Mouse (Mus musculus) neural tube, embryonic 10.5 days (tissue): ENCODE data around the gene Rbms3.

Experiments
- DNase-seq: peaks from one replicate; pipeline ENCODE4 v3.0.0-alpha.2; 2017; ENCODE audit warnings: low spot score; ENCODE audit errors: extremely low spot score

Gene Rbms3

DNA sequence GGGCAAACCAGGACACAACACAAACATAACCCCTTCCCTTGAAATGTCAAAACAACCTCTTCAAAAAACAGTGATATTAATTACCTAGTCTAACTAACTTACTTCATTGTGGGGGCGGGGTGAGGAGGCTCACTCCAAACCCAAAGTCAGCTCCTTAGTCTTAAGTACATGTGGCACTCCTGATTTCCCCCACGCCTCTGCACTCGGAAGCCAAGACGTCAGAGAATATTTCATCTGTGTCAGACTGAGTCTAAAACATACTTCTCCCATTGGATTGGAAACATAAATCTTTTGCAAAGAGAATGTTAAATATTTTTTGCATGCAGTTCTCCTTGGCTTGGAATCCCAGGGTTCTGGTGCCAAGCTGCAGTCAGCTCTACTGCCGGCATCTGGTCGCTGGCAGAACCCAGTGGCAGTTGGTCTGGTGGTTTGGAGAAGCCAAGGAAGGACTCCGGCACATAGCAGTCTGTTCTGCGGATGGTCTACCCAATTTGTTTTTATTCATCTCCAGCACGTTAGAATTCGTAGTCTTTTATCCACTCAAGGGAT lies 512.5 kb downstream of the Rbms3 start:
- DNase-seq = no peak

GRCm38 (mm10) chr9:117115609-117116008 lies 514.1 kb downstream of the Rbms3 start:
- no peak for DNase-seq

DNA sequence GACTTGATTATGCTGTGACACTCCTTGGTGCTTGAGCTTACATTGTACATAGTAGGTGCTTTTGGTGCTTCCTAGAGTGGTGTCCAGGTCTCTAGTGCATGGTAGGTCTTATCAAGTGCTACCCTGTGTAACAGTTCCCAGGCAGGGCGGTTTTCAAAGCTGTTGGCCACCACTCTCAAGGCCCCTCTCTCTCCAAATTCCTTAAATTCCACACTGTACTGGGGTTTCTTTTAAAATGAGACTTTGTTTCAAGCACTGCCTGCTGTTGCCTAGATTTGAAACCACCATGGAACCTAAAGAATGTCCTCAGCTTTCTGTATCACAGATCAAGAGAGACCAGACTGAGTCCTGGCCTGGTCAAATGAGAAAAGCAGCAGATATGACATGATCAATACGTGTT lies 516.1 kb downstream of the Rbms3 start:
- no peak for DNase-seq

DNA sequence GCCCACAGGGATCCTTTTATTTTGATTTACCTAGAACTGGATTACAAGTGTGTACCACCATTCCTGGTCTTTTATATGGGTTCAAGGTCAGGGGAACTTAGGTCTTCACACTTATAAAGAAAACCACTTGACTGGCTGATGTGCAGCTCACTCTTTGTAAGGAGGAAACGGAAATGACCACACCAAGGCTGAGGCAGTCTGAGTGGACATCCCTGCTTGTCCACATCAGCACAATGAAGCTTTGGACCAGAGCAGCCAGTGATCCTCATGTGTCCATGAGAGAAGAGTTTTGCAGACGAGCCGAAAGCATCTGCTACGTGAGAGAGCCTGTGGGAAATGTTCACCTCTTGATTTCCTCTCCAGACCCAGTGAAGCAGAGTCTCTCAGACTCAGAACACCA lies 521.8 kb downstream of the Rbms3 start:
- no peak for DNase-seq

GRCm38 (mm10) chr9:117102198-117102930 lies 527.3 kb downstream of the Rbms3 start:
- no peak for DNase-seq

GRCm38 (mm10) chr9:117100181-117100580 lies 529.5 kb downstream of the Rbms3 start:
- DNase-seq = no peak

- no peak for DNase-seq
Observed at GRCm38 (mm10) chr9:117093551-117093950, 536.2 kb downstream of the Rbms3 start.

GRCm38 (mm10) chr9:117092177-117092555 lies 537.5 kb downstream of the Rbms3 start:
- no peak for DNase-seq

GRCm38 (mm10) chr9:117091253-117092176 lies 538.2 kb downstream of the Rbms3 start:
- DNase-seq = no peak

DNA sequence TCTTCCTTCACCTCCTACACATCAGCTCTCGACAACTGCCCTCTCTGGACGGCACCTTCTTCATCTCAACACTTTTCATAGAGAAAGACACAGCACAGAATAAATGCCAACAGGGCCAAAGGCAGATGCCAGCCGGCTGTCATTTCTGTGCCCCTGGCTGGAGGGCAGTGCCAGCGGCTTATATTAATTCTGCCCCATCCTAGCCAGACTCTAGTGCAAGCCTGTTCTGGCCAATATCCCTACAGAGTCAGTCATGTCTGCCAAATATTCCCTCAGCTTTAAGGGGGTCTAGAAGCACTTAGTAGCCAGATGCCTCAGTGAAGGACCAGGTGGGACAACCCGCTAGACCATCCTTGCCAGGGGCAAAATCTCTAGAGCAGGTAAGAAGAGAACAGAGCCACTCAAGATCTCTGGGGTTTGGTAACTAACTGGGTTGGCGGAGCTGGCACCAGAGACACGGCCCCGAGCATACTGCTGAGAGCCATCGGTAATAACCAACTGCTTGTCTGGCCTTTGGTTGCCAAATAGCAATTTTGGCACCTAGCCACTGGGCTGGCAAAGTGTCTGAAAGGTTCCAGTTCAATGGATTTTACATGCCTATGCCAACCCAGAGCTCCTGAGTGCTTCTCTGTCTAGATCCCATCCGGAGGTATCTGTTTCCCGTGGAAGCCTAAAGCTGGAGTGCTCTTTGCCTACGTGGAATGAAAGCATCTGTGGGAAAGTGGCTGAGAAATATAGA lies 540.1 kb downstream of the Rbms3 start:
- no peak for DNase-seq

DNA sequence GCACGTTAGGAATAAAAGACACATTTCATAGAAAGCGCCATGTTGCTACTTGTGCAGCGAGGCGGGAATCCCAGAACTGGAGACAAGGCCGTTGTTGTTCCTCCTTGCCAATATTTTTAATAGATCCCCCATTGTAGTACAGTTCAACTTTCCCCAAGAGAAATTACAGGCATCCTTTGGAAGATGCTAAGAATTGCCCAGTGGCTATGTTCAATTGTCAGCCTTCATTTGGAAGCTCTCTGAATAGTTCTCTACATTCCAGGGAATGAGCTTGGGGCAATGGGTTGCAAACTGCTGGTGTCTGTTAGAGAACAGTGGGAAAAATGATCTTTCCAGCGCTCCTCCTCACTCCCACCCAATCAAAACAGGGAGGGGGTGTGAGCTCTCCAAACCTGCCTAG lies 541.4 kb downstream of the Rbms3 start:
- no peak for DNase-seq

DNA sequence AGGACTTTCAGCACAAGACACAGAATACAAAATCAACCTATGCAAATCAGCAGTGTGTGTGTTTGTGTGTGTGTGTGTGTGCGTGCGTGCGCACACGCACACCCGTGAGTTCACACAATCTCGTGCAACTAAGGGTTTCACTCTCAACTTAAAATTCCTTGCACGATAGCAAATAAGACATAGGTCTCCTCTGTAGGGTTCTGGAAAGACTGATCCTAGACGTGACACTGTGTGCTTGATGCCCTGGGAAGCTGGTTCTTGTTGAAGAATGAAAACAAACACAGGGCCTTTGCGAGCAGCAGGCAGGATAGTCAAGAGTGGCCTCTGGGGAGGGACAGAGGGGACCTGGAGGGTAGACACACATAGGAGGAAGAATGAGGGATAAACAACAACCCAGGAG lies 544.0 kb downstream of the Rbms3 start:
- DNase-seq = no peak

DNA sequence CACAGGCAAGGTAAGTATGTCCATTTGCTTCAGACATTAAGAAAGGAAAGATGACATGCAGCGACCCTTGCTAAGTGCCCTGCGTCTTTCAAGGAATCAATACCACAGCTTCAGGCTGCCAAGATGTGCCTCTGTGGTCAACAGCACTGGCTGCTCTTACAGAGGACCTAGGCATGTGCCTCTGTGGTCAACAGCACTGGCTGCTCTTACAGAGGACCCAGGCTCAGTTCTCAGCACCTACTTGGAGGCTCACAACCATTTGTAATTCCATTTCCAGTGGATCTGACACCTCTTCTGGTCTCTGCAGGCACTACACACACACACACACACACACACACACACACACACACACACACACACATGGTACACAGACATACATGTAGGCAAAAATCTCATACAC lies 545.2 kb downstream of the Rbms3 start:
- DNase-seq = no peak

GRCm38 (mm10) chr9:117079471-117079870 lies 550.2 kb downstream of the Rbms3 start:
- no peak for DNase-seq

DNA sequence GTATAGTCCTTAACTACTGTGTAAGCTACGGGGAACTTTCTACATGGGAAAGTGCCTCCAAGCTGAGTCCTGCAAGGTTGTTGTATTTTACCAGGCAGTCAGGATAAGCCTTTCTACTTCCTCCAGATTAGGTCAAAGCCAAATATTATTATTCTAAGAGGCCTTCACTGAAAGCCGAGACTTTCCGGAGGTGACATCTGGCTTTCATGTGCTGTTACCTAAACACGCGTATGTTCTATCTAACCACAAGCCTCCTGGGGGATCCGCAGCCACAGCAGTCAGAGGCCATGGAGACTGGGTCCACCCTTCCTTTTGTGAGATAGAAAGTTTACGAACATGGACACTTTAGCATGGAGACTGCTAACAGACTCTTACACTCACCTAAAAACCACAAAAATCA lies 552.2 kb downstream of the Rbms3 start:
- DNase-seq = no peak

GRCm38 (mm10) chr9:117076785-117077184 lies 552.9 kb downstream of the Rbms3 start:
- DNase-seq = no peak

GRCm38 (mm10) chr9:117072433-117073099 lies 557.1 kb downstream of the Rbms3 start:
- DNase-seq = no peak

GRCm38 (mm10) chr9:117070616-117071015 lies 559.1 kb downstream of the Rbms3 start:
- no peak for DNase-seq

GRCm38 (mm10) chr9:117069232-117069631 lies 560.5 kb downstream of the Rbms3 start:
- DNase-seq = no peak

- DNase-seq = no peak
Observed at GRCm38 (mm10) chr9:117067703-117068419, 561.9 kb downstream of the Rbms3 start.
